Mouse (Mus musculus) myocyte (in vitro differentiated cells): Measurements from ENCODE around the gene Gpx6. TPM values are rescaled to one million over a fixed set of nuclear protein-coding genes. Genes with fewer than 3 reads are reported as not detected.
A peak's percentile ranks its signal among the peaks of the same experiment; 100 is the strongest.

Experiments
- H3K27me3 ChIP-seq: one replicate; pipeline ENCODE4 v1.6.1; 2011; ENCODE audit not compliant: control insufficient read depth, insufficient read depth, insufficient read length
- H3K36me3 ChIP-seq: one replicate; pipeline ENCODE4 v1.6.1; 2011; ENCODE audit not compliant: control insufficient read depth, insufficient read depth
- H3K4me2 ChIP-seq: one replicate; pipeline ENCODE4 v1.6.1; 2011; ENCODE audit warnings: low read depth, control low read depth
- H3K4me3 ChIP-seq: one replicate; pipeline ENCODE4 v1.5.1; 2011; ENCODE audit warnings: mild to moderate bottlenecking, control low read depth, moderate library complexity
- H3K79me2 ChIP-seq: one replicate; pipeline ENCODE4 v1.6.1; 2011; ENCODE audit not compliant: control insufficient read depth, insufficient read depth
- H3ac ChIP-seq: one replicate; pipeline ENCODE4 v1.6.1; 2011; ENCODE audit not compliant: control insufficient read depth, insufficient read length
- CEBPB ChIP-seq: IDR thresholded peaks from 2 replicates; pipeline ENCODE4 v1.6.1; 2011; ENCODE audit warnings: mild to moderate bottlenecking, moderate library complexity; ENCODE audit not compliant: poor library complexity, insufficient read depth, severe bottlenecking
- E2F4 ChIP-seq: IDR thresholded peaks from one replicate; pipeline ENCODE4 v1.6.1; 2011; ENCODE audit warnings: mild to moderate bottlenecking, control low read depth, moderate library complexity; ENCODE audit not compliant: insufficient read depth
- MAX ChIP-seq: IDR thresholded peaks from one replicate; pipeline ENCODE4 v1.6.1; 2011; ENCODE audit warnings: low read depth, mild to moderate bottlenecking, control low read depth
- MYOD1 ChIP-seq, 3 experiments: IDR thresholded peaks; one replicate each; pipeline ENCODE4 v1.6.1; 2011; ENCODE audit warnings: control low read depth in 2 of 3, low read depth in 2 of 3, mild to moderate bottlenecking in 2 of 3, moderate library complexity in 1 of 3; ENCODE audit not compliant: insufficient read length in 2 of 3, control insufficient read depth in 1 of 3
- MYOG ChIP-seq, 3 experiments: IDR thresholded peaks; one replicate each; pipeline ENCODE4 v1.6.1; 2011; ENCODE audit warnings: control low read depth in 2 of 3, low read depth in 2 of 3, mild to moderate bottlenecking in 2 of 3; ENCODE audit not compliant: insufficient read length in 2 of 3, control insufficient read depth in 1 of 3, insufficient read depth in 1 of 3
- POLR2A ChIP-seq: IDR thresholded peaks from one replicate; pipeline ENCODE4 v1.6.1; 2011; ENCODE audit warnings: low read depth, mild to moderate bottlenecking, control low read depth, moderate library complexity; ENCODE audit not compliant: insufficient read length
- POLR2AphosphoS2 ChIP-seq: IDR thresholded peaks from one replicate; pipeline ENCODE4 v1.6.1; 2011; ENCODE audit warnings: low read depth, control low read depth; ENCODE audit not compliant: insufficient read length
- REST ChIP-seq: IDR thresholded peaks from one replicate; pipeline ENCODE4 v1.6.1; 2011; ENCODE audit warnings: mild to moderate bottlenecking, control low read depth, moderate library complexity; ENCODE audit not compliant: insufficient read depth, insufficient read length
- SRF ChIP-seq: IDR thresholded peaks from one replicate; pipeline ENCODE4 v1.6.1; 2011; ENCODE audit warnings: low read depth; ENCODE audit not compliant: control insufficient read depth, insufficient read length
- TCF12 ChIP-seq: IDR thresholded peaks from one replicate; pipeline ENCODE4 v1.6.1; 2011; ENCODE audit warnings: mild to moderate bottlenecking, control low read depth; ENCODE audit not compliant: poor library complexity, insufficient read depth, severe bottlenecking
- TCF3 ChIP-seq: IDR thresholded peaks from one replicate; pipeline ENCODE4 v1.6.1; 2011; ENCODE audit warnings: low read depth, control low read depth; ENCODE audit not compliant: insufficient read length
- USF1 ChIP-seq: IDR thresholded peaks from one replicate; pipeline ENCODE4 v1.6.1; 2011; ENCODE audit warnings: low read depth, mild to moderate bottlenecking, control low read depth, moderate library complexity
- polyA plus RNA-seq: library from polyadenylated mRNA; unstranded; fragments of >200 nt; fragmentation: generic; extraction: Trizol; gene quantifications from one replicate; pipeline ENCODE4 v1.2.1, GENCODE M21; 2012; ENCODE audit warnings: missing spikeins

Gpx6 gene
- polyA plus RNA-seq, 1 experiment, result not detected

GRCm38 (mm10) chr13:21304483-21305066 is 7.3 kb upstream of the Gpx6 start:
- Histone ChIP-seq H3K27me3 (no peaks in the 10 kb centered on the region), H3K36me3 (no peaks in the 10 kb centered on the region), H3ac (no peak overlapping the region), H3K79me2 (no peaks in the 10 kb centered on the region), H3K4me3 (no peak overlapping the region), H3K4me2 (no peak overlapping the region)
- TF ChIP-seq CEBPB (no peak), TCF3 (no peak), MYOD1 (IDR thresholded peaks at IDR 0.05; ENCODE audit: control insufficient read depth in 1 of 3, insufficient read length in 2 of 3, low read depth in 2 of 3) (no peak), TCF12 (no peak), MAX (no peak), MYOG (IDR thresholded peaks at IDR 0.05; ENCODE audit: control insufficient read depth in 1 of 3, insufficient read depth in 1 of 3, insufficient read length in 2 of 3, low read depth in 2 of 3) (no peak), POLR2AphosphoS2 (no peak), REST (no peak)

DNA sequence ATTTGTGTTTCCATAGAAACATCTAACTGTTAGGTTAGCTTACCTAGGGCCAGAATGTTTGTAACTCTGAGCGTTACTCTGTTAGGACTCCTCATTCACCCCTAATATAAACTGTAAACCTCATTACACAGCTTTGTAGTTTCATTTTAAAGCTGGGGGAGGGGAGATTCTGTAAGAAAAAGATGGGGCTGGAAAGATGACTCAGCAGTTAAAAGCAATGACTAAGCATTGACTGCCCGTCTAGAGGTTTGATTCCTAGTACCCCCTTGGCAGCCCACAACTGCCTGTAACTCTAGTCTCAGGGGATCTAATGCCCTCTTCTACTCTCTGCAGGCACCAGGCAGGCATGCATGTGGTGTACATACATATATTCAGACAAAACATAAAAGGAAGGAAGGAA is 2.1 kb upstream of the Gpx6 start:
- no peaks in the 10 kb centered on the region for H3K36me3 ChIP-seq
- no peaks in the 10 kb centered on the region for H3K79me2 ChIP-seq
- no peak overlapping the region for H3ac ChIP-seq
- no peaks in the 10 kb centered on the region for H3K27me3 ChIP-seq
- peak overlapping the region; percentile 2 for H3K4me2 ChIP-seq
- no peak overlapping the region for H3K4me3 ChIP-seq
- TF ChIP-seq SRF (no peak), MYOD1 (IDR thresholded peaks at IDR 0.05; ENCODE audit: control insufficient read depth in 1 of 3, insufficient read length in 2 of 3, low read depth in 2 of 3) (no peak), MYOG (IDR thresholded peaks at IDR 0.05; ENCODE audit: control insufficient read depth in 1 of 3, insufficient read depth in 1 of 3, insufficient read length in 2 of 3, low read depth in 2 of 3) (no peak)

DNA sequence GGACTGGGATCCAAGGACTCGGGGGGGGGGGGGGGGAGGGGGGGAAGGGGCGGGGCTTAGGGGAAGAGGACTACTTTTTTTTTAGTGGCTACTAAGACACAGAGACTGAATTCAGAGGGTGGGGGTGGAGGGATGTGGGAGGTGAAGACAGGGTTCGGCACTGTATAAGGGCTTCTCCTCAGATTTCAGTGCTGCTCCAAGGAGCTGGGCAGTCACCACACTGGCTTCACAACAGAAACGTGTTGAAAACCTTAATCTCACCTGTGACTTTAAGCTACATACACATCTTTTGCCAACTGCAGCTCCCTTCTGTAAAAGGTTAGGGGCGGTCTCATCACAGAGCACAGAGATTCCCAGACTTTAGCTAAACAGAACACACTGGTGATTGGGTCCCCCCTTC is 929 bp downstream of the Gpx6 start:
- H3ac ChIP-seq, result no peak overlapping the region
- H3K79me2 ChIP-seq, result no peaks in the 10 kb centered on the region
- TF ChIP-seq MYOG (IDR thresholded peaks at IDR 0.05; ENCODE audit: control insufficient read depth in 1 of 3, insufficient read depth in 1 of 3, insufficient read length in 2 of 3, low read depth in 2 of 3) (no peak), POLR2A (no peak), TCF12 (no peak), SRF (no peak), MYOD1 (IDR thresholded peaks at IDR 0.05; ENCODE audit: control insufficient read depth in 1 of 3, insufficient read length in 2 of 3, low read depth in 2 of 3) (no peak), E2F4 (no peak), USF1 (no peak), CEBPB (no peak), POLR2AphosphoS2 (no peak), REST (no peak), MAX (no peak), TCF3 (no peak)
- no peak overlapping the region for H3K4me3 ChIP-seq
- H3K4me2 ChIP-seq, result no peak overlapping the region
- H3K36me3 ChIP-seq, result no peaks in the 10 kb centered on the region
- no peaks in the 10 kb centered on the region for H3K27me3 ChIP-seq

GRCm38 (mm10) chr13:21313903-21314302 is 2.0 kb downstream of the Gpx6 start:
- TF ChIP-seq MYOG (IDR thresholded peaks at IDR 0.05; ENCODE audit: control insufficient read depth in 1 of 3, insufficient read depth in 1 of 3, insufficient read length in 2 of 3, low read depth in 2 of 3), result no peak
- no peak for TF ChIP-seq TCF3
- TF ChIP-seq CEBPB, result no peak
- no peak overlapping the region for H3ac ChIP-seq
- H3K27me3 ChIP-seq, result no peaks in the 10 kb centered on the region
- no peak overlapping the region for H3K4me3 ChIP-seq
- no peak overlapping the region for H3K4me2 ChIP-seq
- H3K36me3 ChIP-seq, result no peaks in the 10 kb centered on the region
- H3K79me2 ChIP-seq, result no peaks in the 10 kb centered on the region

DNA sequence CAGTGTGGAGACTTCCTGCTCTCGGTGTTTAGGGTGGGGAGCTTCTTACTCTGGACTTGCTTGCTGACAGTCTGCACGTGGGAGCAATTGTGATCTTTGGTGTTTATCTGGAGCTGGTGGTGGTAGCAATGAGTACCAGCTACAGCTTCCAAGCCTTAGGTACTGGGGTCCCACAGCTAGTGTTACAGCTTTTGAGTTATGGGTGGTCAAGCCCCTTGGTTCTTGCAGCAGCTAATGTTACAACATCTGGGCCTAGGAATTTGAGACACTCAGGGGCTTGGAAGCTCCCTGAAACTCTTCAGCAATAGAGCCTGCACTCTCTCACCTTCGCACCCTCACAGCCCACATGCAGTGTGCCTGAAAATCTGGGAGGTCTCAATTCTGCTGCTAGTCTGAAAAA is 8.3 kb downstream of the Gpx6 start:
- Histone ChIP-seq H3K4me2 (no peak overlapping the region), H3K27me3 (no peaks in the 10 kb centered on the region), H3ac (no peak overlapping the region), H3K4me3 (no peak overlapping the region), H3K36me3 (no peaks in the 10 kb centered on the region), H3K79me2 (no peaks in the 10 kb centered on the region)
- no peak for TF ChIP-seq MYOG (IDR thresholded peaks at IDR 0.05; ENCODE audit: control insufficient read depth in 1 of 3, insufficient read depth in 1 of 3, insufficient read length in 2 of 3, low read depth in 2 of 3)
- TF ChIP-seq TCF3, result no peak

DNA sequence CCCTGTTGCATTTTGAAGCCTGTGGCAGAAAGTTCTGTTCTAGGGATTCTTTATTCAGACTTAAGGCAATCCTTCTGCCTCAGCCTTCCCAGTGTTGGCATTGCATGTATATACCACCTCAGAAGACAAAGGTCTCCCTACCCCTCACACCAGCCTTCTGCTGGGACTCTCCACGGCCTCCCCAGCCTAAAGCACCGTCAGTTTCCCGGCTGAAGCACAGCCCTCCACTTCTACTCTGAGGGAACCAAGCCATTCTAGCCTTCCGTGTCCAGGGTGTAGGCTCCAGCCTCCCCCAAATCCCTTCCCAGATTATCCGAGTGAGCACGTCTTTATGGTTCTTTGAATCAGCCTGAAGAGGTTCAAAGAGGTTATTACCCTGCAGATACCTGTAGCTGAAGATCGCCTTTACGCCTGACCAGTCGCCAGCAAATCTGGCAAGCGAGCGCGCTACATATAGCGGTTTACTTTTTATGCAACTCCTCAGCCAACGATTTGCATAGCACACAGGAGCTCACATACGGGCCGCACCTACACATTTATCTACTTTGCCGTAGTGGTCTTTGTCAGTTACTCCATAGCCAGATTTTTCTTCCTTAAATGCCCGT is 10.1 kb downstream of the Gpx6 start:
- H3K27me3 ChIP-seq, result no peaks in the 10 kb centered on the region
- no peak overlapping the region for H3ac ChIP-seq
- TF ChIP-seq E2F4 (no peak), REST (no peak), TCF12 (no peak), TCF3 (no peak), POLR2A (no peak), MAX (no peak), USF1 (no peak), MYOG (IDR thresholded peaks at IDR 0.05; ENCODE audit: control insufficient read depth in 1 of 3, insufficient read depth in 1 of 3, insufficient read length in 2 of 3, low read depth in 2 of 3) (no peak), SRF (no peak), CEBPB (no peak)
- H3K4me3 ChIP-seq, result no peak overlapping the region
- no peaks in the 10 kb centered on the region for H3K36me3 ChIP-seq
- no peak overlapping the region for H3K4me2 ChIP-seq
- H3K79me2 ChIP-seq, result no peaks in the 10 kb centered on the region
